Mouse (Mus musculus) forelimb bud, embryonic 11.5 days (tissue): ENCODE results near the gene Pip5kl1.
A peak's percentile ranks its signal among the peaks of the same experiment; 100 is the strongest.

ENCODE experiments used
- DNase-seq: peaks from one replicate; pipeline ENCODE4 v3.0.0-alpha.2; 2012; ENCODE audit warnings: low read depth, low spot score

Gene Pip5kl1

GRCm38 (mm10) chr2:32582830-32583799 is 8.5 kb downstream of the Pip5kl1 start:
- peak; percentile 89 for DNase-seq

GRCm38 (mm10) chr2:32585149-32585714 is 10.6 kb downstream of the Pip5kl1 start:
- DNase-seq: no peak

- peak; percentile 94 for DNase-seq
Measured at GRCm38 (mm10) chr2:32586871-32587351, 12.3 kb downstream of the Pip5kl1 start, which contains the start of gene St6galnac4. TSS of gene St6galnac4 (plus strand) at chr2:32587095.

- no peak for DNase-seq
Measured at GRCm38 (mm10) chr2:32587731-32588321, 13.2 kb downstream of the Pip5kl1 start.

- DNase-seq: no peak
Measured at GRCm38 (mm10) chr2:32589213-32589795, 14.7 kb downstream of the Pip5kl1 start.

- DNase-seq: no peak
Measured at GRCm38 (mm10) chr2:32590224-32590623, 15.6 kb downstream of the Pip5kl1 start.

- no peak for DNase-seq
Measured at GRCm38 (mm10) chr2:32591249-32591648, 16.7 kb downstream of the Pip5kl1 start.

- DNase-seq: no peak
Measured at GRCm38 (mm10) chr2:32596725-32597124, 22.1 kb downstream of the Pip5kl1 start.

GRCm38 (mm10) chr2:32597248-32597647 is 22.7 kb downstream of the Pip5kl1 start:
- DNase-seq: no peak

GRCm38 (mm10) chr2:32597699-32598098 is 23.1 kb downstream of the Pip5kl1 start:
- no peak for DNase-seq

GRCm38 (mm10) chr2:32598506-32598905 is 23.9 kb downstream of the Pip5kl1 start:
- no peak for DNase-seq

GRCm38 (mm10) chr2:32599409-32599808 is 24.8 kb downstream of the Pip5kl1 start, which contains the start of gene St6galnac6:
TSS of gene St6galnac6 (plus strand) at chr2:32599709.
- no peak for DNase-seq

GRCm38 (mm10) chr2:32601417-32602065 is 26.9 kb downstream of the Pip5kl1 start:
- DNase-seq: no peak

- peak; percentile 81 for DNase-seq
Measured at GRCm38 (mm10) chr2:32602600-32603054, 28.0 kb downstream of the Pip5kl1 start.

GRCm38 (mm10) chr2:32604631-32605030 is 30.0 kb downstream of the Pip5kl1 start:
- DNase-seq: no peak

- DNase-seq: peak; percentile 80
Measured at GRCm38 (mm10) chr2:32606161-32607142, 31.9 kb downstream of the Pip5kl1 start.

- DNase-seq: peak; percentile 70
Measured at GRCm38 (mm10) chr2:32607262-32607947, 32.8 kb downstream of the Pip5kl1 start.

GRCm38 (mm10) chr2:32608141-32608777 is 33.7 kb downstream of the Pip5kl1 start:
- DNase-seq: peak; percentile 62
